Mouse (Mus musculus) MEL (cell line): ENCODE measurements at regions not wholly inside any gene's neighbourhood (a gene's known extent, or its start where the extent isn't known, plus 50 kb on each side); places are given as distances from the start of the nearest gene placed in this dataset.

Experiments
- CTCF ChIP-seq, 3 experiments: IDR thresholded peaks in 2 of 3; conservative IDR thresholded peaks in 1 of 3; 2 replicates each; pipeline ENCODE4 v1.5.1; 2011 to 2012; ENCODE audit warnings: low read length in 3 of 3, low read depth in 2 of 3, mild to moderate bottlenecking in 2 of 3, improper control_type of control experiment in 1 of 3, inconsistent platforms in 1 of 3, mixed read lengths in 1 of 3, moderate library complexity in 1 of 3; ENCODE audit not compliant: control insufficient read depth in 1 of 3, insufficient read depth in 1 of 3, poor library complexity in 1 of 3, severe bottlenecking in 1 of 3
- EP300 ChIP-seq, 2 experiments: IDR thresholded peaks; 2 replicates each; pipeline ENCODE4 v1.6.1; 2011; ENCODE audit warnings: improper control_type of control experiment in 2 of 2, low read length in 2 of 2, low read depth in 1 of 2, mild to moderate bottlenecking in 1 of 2
- MAFK ChIP-seq: IDR thresholded peaks from 2 replicates; pipeline ENCODE4 v1.6.1; 2011; ENCODE audit warnings: low read depth, mild to moderate bottlenecking, low read length, improper control_type of control experiment, borderline replicate concordance
- ZNF384 ChIP-seq: IDR thresholded peaks from 2 replicates; pipeline ENCODE4 v1.6.1; 2012; ENCODE audit warnings: low read depth, mild to moderate bottlenecking, inconsistent platforms, low read length, improper control_type of control experiment

GRCm38 (mm10) chr3:159734547-159734946 lies 104.9 kb upstream of the Wls start:
- TF ChIP-seq EP300 (IDR thresholded peaks at IDR 0.05; ENCODE audit: low read depth in 1 of 2, low read length in 2 of 2) (no peak), ZNF384 (no peak), CTCF (IDR thresholded peaks at IDR 0.05 in 2 of 3, conservative IDR thresholded peaks at IDR 0.05 in 1 of 3; ENCODE audit: control insufficient read depth in 1 of 3, insufficient read depth in 1 of 3, low read depth in 2 of 3, low read length in 3 of 3, poor library complexity in 1 of 3, severe bottlenecking in 1 of 3) (no peak), MAFK (no peak)
